Mouse (Mus musculus): ENCODE results near the gene Lrch1. TPM values are rescaled to one million over a fixed set of nuclear protein-coding genes. Genes with fewer than 3 reads are reported as not detected.

Gene Lrch1
- total RNA-seq, 2 experiments from 2014 or later: 20.7 to 25.4 TPM

- intact Hi-C loops (cut with DNase I): no loop called here
- no peak for DNase-seq (ENCODE audit: low spot score in 2 of 2)
These were observed 20.6 kb downstream of the Lrch1 start for GRCm38 (mm10) chr14:74926899-74927571.

DNA sequence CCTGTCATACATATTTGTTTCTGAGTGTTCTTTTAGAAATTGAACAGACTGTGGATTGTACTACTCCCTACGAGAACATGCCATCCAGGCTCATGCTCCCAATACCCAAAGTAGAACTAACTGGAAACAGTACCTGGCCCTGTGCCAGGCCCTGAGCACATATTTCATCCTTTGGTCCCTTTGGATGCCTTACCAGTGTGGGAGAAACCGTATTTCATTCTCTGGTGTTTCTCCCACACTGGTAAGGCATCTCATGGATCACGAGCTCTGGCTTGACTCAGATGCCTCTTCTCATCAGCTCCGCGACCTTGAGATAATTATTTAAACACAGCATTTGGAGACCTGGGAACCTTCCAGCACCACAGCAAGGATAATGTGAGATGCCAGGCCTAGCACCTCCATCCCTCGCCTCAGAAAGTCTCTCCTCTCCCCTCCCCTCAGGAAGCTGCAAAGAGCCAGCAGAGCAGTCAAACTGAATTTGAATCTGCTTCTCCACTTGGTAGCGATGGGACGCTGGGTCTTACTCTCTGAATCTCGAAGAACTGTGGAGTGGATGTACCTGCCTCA, 21.6 kb downstream of the Lrch1 start:
- peak in 1 of 2 experiments; percentile 33 for DNase-seq (ENCODE audit: low spot score in 2 of 2)
- intact Hi-C loops (cut with DNase I): no loop called here

- DNase-seq (ENCODE audit: low spot score in 2 of 2): no peak
- intact Hi-C loops (cut with DNase I): no loop called here
These were observed 23.2 kb downstream of the Lrch1 start for GRCm38 (mm10) chr14:74924521-74924920.

- no peak for DNase-seq (ENCODE audit: low spot score in 2 of 2)
- intact Hi-C loops (cut with DNase I): no loop called here
These were observed 23.6 kb downstream of the Lrch1 start for GRCm38 (mm10) chr14:74924031-74924430.

- no peak for DNase-seq (ENCODE audit: low spot score in 2 of 2)
- intact Hi-C loops (cut with DNase I): no loop called here
These were observed 25.5 kb downstream of the Lrch1 start for GRCm38 (mm10) chr14:74922039-74922736.

DNA sequence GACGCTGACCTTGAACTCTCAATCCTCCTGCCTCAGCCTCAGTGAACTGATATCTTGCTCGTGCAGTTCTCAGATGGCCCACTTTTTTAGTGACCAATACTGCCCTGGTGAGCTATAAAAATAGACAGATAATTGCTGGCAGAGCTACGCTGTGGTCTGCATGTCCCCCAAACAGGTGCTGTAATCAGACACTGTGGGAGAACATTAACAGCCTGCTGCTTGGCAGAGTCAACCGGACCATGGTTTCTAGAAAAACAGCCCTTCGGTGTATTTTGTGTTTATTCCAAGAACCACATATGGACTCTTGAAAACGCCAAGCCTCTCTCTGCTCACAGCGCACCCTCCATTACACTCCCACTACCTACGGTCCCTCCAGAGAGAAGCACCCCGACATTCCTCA, 26.2 kb downstream of the Lrch1 start:
- no peak for DNase-seq (ENCODE audit: low spot score in 2 of 2)
- intact Hi-C loops (cut with DNase I): no loop called here

- intact Hi-C loops (cut with DNase I): no loop called here
- DNase-seq (ENCODE audit: low spot score in 2 of 2): no peak
These were observed 28.5 kb downstream of the Lrch1 start for GRCm38 (mm10) chr14:74919132-74919531.

DNA sequence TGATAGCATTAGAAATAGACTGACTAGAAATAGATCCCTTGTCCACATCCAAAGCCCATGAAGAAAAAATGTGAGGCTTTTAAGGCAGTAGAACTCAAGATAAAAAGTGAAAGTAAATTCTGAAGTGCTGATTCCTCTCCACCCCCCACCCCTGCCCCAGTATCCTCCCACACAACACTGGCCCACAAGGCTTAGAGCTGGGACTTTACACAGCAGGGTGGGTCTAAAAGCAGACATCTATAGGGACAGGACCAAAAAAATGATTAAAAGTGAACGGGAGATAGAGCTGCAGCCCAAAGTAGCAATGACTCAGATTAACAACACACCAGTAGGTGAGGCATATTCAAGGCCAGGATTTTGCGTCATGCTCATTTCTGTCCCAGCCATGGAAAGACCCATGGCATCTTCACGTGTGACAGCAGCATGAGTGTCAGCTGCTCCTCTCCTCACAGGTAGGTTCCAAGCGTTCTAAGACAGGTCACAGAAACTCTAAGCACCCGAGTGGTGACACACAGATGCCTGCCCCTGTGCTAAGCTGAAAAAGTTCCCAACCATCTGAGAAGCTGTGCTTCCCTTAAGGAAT, 29.1 kb downstream of the Lrch1 start:
- no peak for DNase-seq (ENCODE audit: low spot score in 2 of 2)
- intact Hi-C loops (cut with DNase I): no loop called here

GRCm38 (mm10) chr14:74917504-74918124, 30.1 kb downstream of the Lrch1 start:
- intact Hi-C loops (cut with DNase I): no loop called here

GRCm38 (mm10) chr14:74916691-74917090, 31.0 kb downstream of the Lrch1 start:
- intact Hi-C loops (cut with DNase I): no loop called here
- no peak for DNase-seq (ENCODE audit: low spot score in 2 of 2)

More at GRCm38 (mm10) chr14:74917504-74918124, 30.1 kb downstream of the Lrch1 start:
- no peak for DNase-seq (ENCODE audit: low spot score in 2 of 2)

DNA sequence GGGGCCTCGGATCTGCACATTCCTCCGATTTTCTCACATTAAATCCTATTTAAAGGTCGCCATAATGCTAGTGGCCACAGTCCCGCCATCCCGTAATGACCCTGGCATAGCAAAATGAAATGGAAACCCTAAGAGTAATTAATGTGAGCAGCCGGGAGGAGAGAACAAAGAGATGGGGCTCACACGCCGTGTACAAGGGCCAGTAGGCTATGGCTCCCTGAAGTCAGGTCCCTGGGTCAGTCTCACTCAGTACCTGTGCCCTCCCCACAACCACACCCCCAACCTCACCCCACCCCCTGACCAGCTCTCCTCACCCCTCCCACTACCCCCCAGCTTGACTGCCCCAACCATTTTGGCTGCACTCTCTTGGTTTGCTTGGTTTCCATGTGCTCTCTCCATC, 31.6 kb downstream of the Lrch1 start:
- DNase-seq (ENCODE audit: low spot score in 2 of 2): no peak
- intact Hi-C loops (cut with DNase I): no loop called here

DNA sequence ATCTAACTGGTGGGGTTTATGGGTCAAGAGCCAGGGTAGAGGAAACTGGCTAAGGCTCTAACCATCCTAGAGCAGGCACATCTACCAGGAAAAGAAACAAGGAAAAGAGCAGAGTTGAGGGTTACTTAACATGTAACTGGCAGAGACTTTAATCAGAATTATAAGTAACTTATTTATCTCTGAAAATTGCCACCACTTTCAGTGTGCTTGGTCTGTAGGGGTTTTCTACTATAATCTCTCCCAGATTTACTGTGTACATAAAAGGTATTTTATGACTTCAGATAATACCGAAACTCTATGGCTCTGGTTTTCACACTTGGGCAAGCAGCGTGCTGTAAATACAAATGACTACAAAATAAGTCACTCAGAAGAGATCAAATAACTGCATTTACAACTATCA, 32.0 kb downstream of the Lrch1 start:
- DNase-seq (ENCODE audit: low spot score in 2 of 2): no peak
- intact Hi-C loops (cut with DNase I): no loop called here

DNA sequence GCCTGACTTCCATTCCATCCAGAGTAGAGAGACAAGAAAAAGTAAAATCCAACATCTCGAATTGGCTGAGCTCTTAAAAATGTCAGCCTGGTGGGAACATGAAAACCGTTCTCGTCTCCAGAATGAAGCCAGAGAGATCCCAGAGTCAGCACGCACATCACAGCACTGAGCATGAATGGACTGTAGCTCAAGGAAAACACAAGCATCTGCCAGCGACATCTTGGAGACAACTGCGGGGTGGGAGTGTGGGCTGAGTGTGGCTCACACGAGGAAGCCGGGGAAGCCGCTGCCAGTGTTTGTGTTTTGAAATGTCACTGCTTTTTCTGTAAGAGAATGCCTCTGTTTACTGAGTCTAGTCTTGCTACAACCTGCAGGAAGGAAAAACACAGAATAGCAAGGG, 32.7 kb downstream of the Lrch1 start:
- intact Hi-C loops (cut with DNase I): no loop called here
- DNase-seq (ENCODE audit: low spot score in 2 of 2): peak; percentile 74 to 83

- intact Hi-C loops (cut with DNase I): loop anchor here (5.0 kb wide), 1 partner anchor 34 kb away; the partner anchor contains the start of gene Lrch1
- peak in 1 of 2 experiments; percentile 37 for DNase-seq (ENCODE audit: low spot score in 2 of 2)
These were observed 34.1 kb downstream of the Lrch1 start for GRCm38 (mm10) chr14:74913381-74914230.

GRCm38 (mm10) chr14:74910363-74910762, 37.3 kb downstream of the Lrch1 start:
- no peak for DNase-seq (ENCODE audit: low spot score in 2 of 2)
- intact Hi-C loops (cut with DNase I): loop anchor here (5.0 kb wide), 1 partner anchor 37 kb away; the partner anchor contains the start of gene Lrch1

DNA sequence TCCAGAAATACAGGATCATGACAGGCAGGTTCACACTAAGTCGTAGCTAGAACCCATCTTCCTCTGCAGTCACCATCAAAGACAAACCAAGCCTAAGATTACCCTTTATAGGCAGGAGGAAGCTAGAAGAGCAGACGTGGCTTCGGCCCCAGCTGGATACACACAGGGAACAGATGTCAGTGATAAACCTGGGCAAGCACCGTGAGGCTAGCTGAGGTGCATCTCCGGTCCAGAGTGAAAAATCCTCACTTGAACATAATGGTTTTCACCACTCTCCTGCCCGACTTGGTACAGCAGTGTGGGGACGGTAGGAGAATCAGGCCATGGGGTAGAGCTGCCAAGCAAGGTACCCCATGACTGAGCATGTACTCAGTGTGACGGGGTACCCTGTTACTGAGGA, 38.7 kb downstream of the Lrch1 start:
- DNase-seq (ENCODE audit: low spot score in 2 of 2): no peak
- intact Hi-C loops (cut with DNase I): loop anchor here (5.0 kb wide), 1 partner anchor 57 kb away; no protein-coding TSS in a partner anchor

DNA sequence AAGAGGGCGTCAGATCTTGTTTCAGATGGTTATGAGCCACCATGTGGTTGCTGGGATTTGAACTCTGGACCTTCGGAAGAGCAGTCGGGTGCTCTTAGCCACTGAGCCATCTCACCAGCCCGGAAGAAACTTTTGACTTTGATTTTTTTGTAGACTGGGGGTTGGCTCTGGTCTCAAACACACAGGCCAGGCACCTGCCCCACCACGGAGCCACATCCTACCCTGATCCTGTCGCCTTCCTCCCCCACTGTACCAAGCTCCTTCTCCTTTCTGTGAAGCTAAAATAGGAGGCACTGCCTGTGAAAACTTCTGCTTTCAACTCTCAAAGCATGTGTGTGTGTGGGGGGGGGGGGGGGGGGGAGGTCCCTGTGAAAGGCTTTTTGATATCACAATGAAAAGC, 39.4 kb downstream of the Lrch1 start:
- peak in 1 of 2 experiments; percentile 31 for DNase-seq (ENCODE audit: low spot score in 2 of 2)
- intact Hi-C loops (cut with DNase I): loop anchor here (5.0 kb wide), 1 partner anchor 56 kb away; no protein-coding TSS in a partner anchor

DNA sequence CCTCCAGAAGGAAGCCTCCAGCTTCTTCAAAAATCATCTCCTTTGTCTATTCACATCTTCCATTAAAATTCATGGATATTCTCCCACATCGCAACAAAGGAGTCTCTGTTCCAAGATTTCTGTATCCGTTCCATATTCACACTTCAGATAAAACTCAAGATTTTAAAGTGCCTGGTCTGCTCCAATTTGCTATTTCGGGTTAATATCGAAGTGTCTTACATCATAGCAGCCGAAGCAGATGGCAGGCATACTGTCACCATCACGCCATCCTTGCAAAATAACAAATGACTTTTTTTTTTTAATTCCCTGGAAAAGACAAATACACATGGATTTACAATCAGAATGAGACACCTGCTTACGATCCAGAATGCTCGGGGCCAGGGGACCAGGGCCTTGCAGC, 40.0 kb downstream of the Lrch1 start:
- intact Hi-C loops (cut with DNase I): loop anchor here (5.0 kb wide), 1 partner anchor 55 kb away; no protein-coding TSS in a partner anchor
- peak in 1 of 2 experiments; percentile 31 for DNase-seq (ENCODE audit: low spot score in 2 of 2)

GRCm38 (mm10) chr14:74905990-74906389, 41.7 kb downstream of the Lrch1 start:
- intact Hi-C loops (cut with DNase I): loop anchor here (5.0 kb wide), 1 partner anchor 54 kb away; no protein-coding TSS in a partner anchor
- no peak for DNase-seq (ENCODE audit: low spot score in 2 of 2)

All from left cerebral cortex, postnatal 14 days (tissue).